10 mouse cellular contexts compared by ENCODE assay signal in genomic region chr16:10782377-10783151, GRCm38 (mm10). TPM values are rescaled to one million over a fixed set of nuclear protein-coding genes. Genes with fewer than 3 reads are reported as not detected.
DNase-seq lines count a peak whose midpoint lies in the region; ATAC-seq and TF ChIP-seq lines count a peak whose summit lies in the region.
"Had no signal": no experiment of that assay in that cellular context is flagged by ENCODE, and none has a peak within 500 bp of the region (broad histone marks: within the 10 kb centered on the region; RNA-seq: fewer than 3 reads in every experiment).

No protein-coding gene starts in this region.

- peak overlapping the region; percentile 82 for H3K27ac ChIP-seq in heart, embryonic 13.5 days (replicated peaks)
- H3K27ac ChIP-seq in limb, embryonic 11.5 days (replicated peaks; ENCODE audit: low read depth, low read length): no peak overlapping the region
- H3K27ac ChIP-seq in cerebellum, adult 2 months (ENCODE audit: insufficient read depth, low read length): no peak overlapping the region

- no peak for TF ChIP-seq POLR2A in cerebellum, adult 2 months (IDR thresholded peaks at IDR 0.05; ENCODE audit: borderline replicate concordance, insufficient read depth, low read length)

- WGBS in heart, embryonic 13.5 days: 38% methylated on average over 6 of the region's 6 CpGs
- 41% methylated on average over 6 of the region's 6 CpGs for WGBS in limb, embryonic 11.5 days
- WGBS in cerebellum, adult 2 months: 67% methylated on average over 6 of the region's 6 CpGs

- H3K9ac ChIP-seq in heart, embryonic 13.5 days: peak overlapping the region; percentile 93
- 0 out of 2 replicates have a peak overlapping the region, but pooled peaks have one; percentile 7 for H3K9ac ChIP-seq in limb, embryonic 11.5 days (ENCODE audit: low read length)

- TF ChIP-seq CTCF in cerebellum, adult 2 months (IDR thresholded peaks at IDR 0.05; ENCODE audit: borderline replicate concordance, insufficient read depth, low read depth, low read length): no peak

- peaks cover 75% of the 10 kb centered on the region for H3K4me1 ChIP-seq in heart, embryonic 13.5 days
- peaks cover 32% of the 10 kb centered on the region for H3K4me1 ChIP-seq in limb, embryonic 11.5 days (ENCODE audit: control insufficient read depth, insufficient read depth, low read length)
- H3K4me1 ChIP-seq in cerebellum, adult 2 months (ENCODE audit: control insufficient read depth, insufficient read depth, low read length): no peaks in the 10 kb centered on the region

- H3K36me3 ChIP-seq in heart, embryonic 13.5 days: peaks cover 5% of the 10 kb centered on the region; the same call in 1 of the 2 replicates
- no peaks in the 10 kb centered on the region for H3K36me3 ChIP-seq in limb, embryonic 11.5 days (ENCODE audit: control insufficient read depth, insufficient read depth, low read length)

- no peaks in the 10 kb centered on the region for H3K9me3 ChIP-seq in heart, embryonic 13.5 days
- H3K9me3 ChIP-seq in limb, embryonic 11.5 days (ENCODE audit: control insufficient read depth, low read length): no peaks in the 10 kb centered on the region

- DNase-seq in heart, adult 9 months (ENCODE audit: low spot score in 2 of 2): no peak
- DNase-seq in thymus, postnatal 0 days (ENCODE audit: low spot score): peak; percentile 18
- no peak for DNase-seq in thymus, adult 18-20 months
- no peak for DNase-seq in limb, embryonic 11.5 days (ENCODE audit: low spot score)
- DNase-seq in thymus, postnatal 4 days: peak; percentile 60
- no peak for DNase-seq in retina, embryonic 14.5 days (ENCODE audit: low spot score)
- no peak for DNase-seq in cerebellum, adult 2 months
- DNase-seq: lung, postnatal 36 days had no signal

- peak overlapping the region; percentile 85 for H3K4me3 ChIP-seq in heart, embryonic 13.5 days
- no peak overlapping the region for H3K4me3 ChIP-seq in limb, embryonic 11.5 days (ENCODE audit: low read depth, low read length)
- no peak overlapping the region for H3K4me3 ChIP-seq in cerebellum, adult 2 months (replicated peaks; ENCODE audit: insufficient read depth, low read depth, low read length)

- H3K4me2 ChIP-seq in heart, embryonic 13.5 days: peak overlapping the region; percentile 97
- peak overlapping the region; percentile 92 for H3K4me2 ChIP-seq in limb, embryonic 11.5 days (ENCODE audit: low read depth, severe bottlenecking)

- ATAC-seq in heart, embryonic 13.5 days (ENCODE audit: extremely low read depth, insufficient number of reproducible peaks, low FRiP score, low TSS enrichment): no peak
- ATAC-seq in limb, embryonic 11.5 days (ENCODE audit: insufficient number of reproducible peaks, low FRiP score, low TSS enrichment, low read depth): no peak

- H3K27me3 ChIP-seq in heart, embryonic 13.5 days (replicated peaks): no peaks in the 10 kb centered on the region
- no peaks in the 10 kb centered on the region for H3K27me3 ChIP-seq in limb, embryonic 11.5 days (ENCODE audit: control insufficient read depth, insufficient read depth, low read length)
- H3K27me3 ChIP-seq in cerebellum, adult 2 months (ENCODE audit: control insufficient read depth, insufficient read depth, low read length): no peaks in the 10 kb centered on the region

RNA-seq across cellular contexts. Expression of gene Socs1, which starts 2.8 kb away (rescaled TPM):
- 4.8 and 5.7 TPM in 2 replicates for polyA plus RNA-seq in heart, embryonic 13.5 days (2015; fragmentation: Nextera tagmentation; extraction: Ambion mirVana)
- 146 and 184 TPM in 2 replicates for polyA plus RNA-seq in thymus, postnatal 0 days (2015; fragmentation: Nextera tagmentation; extraction: Ambion mirVana)
- 5.2 and 5.5 TPM in 2 replicates for polyA plus RNA-seq in limb, embryonic 11.5 days (2014; fragmentation: Nextera tagmentation; extraction: Ambion mirVana)
- polyA plus RNA-seq in cerebellum, adult 2 months (2012; rRNA removed): 1.1 and 1.3 TPM in 2 replicates

RNA-seq across cellular contexts. Expression of gene Tnp2, which starts 5.9 kb away (rescaled TPM):
- not detected in 2 replicates for polyA plus RNA-seq in heart, embryonic 13.5 days (2015; fragmentation: Nextera tagmentation; extraction: Ambion mirVana)
- polyA plus RNA-seq in thymus, postnatal 0 days (2015; fragmentation: Nextera tagmentation; extraction: Ambion mirVana): 3.7 and 4.5 TPM in 2 replicates
- polyA plus RNA-seq in limb, embryonic 11.5 days (2014; fragmentation: Nextera tagmentation; extraction: Ambion mirVana): not detected in 2 replicates
- not detected in 2 replicates for polyA plus RNA-seq in cerebellum, adult 2 months (2012; rRNA removed)

RNA-seq across cellular contexts. Expression of gene Prm3, which starts 8.2 kb away (rescaled TPM):
- polyA plus RNA-seq in heart, embryonic 13.5 days (2015; fragmentation: Nextera tagmentation; extraction: Ambion mirVana): not detected in 2 replicates
- not detected in 2 replicates for polyA plus RNA-seq in thymus, postnatal 0 days (2015; fragmentation: Nextera tagmentation; extraction: Ambion mirVana)
- not detected in 2 replicates for polyA plus RNA-seq in limb, embryonic 11.5 days (2014; fragmentation: Nextera tagmentation; extraction: Ambion mirVana)
- polyA plus RNA-seq in cerebellum, adult 2 months (2012; rRNA removed): not detected in 2 replicates
- polyA plus RNA-seq: spleen, adult 2 months had no signal

RNA-seq across cellular contexts. Expression of gene Prm2, which starts 13.4 kb away (rescaled TPM):
- not detected in 2 replicates for polyA plus RNA-seq in heart, embryonic 13.5 days (2015; fragmentation: Nextera tagmentation; extraction: Ambion mirVana)
- not detected in 2 replicates for polyA plus RNA-seq in thymus, postnatal 0 days (2015; fragmentation: Nextera tagmentation; extraction: Ambion mirVana)
- polyA plus RNA-seq in limb, embryonic 11.5 days (2014; fragmentation: Nextera tagmentation; extraction: Ambion mirVana): not detected in 2 replicates
- not detected in 2 replicates for polyA plus RNA-seq in cerebellum, adult 2 months (2012; rRNA removed)
- polyA plus RNA-seq: spleen, adult 2 months had no signal

RNA-seq across cellular contexts. Expression of gene Prm1, which starts 23.1 kb away (rescaled TPM):
- polyA plus RNA-seq in heart, embryonic 13.5 days (2015; fragmentation: Nextera tagmentation; extraction: Ambion mirVana): 0.36 TPM in 1 of 2 replicates, not detected in the other
- polyA plus RNA-seq in thymus, postnatal 0 days (2015; fragmentation: Nextera tagmentation; extraction: Ambion mirVana): 1.4 and 2.1 TPM in 2 replicates
- not detected in 2 replicates for polyA plus RNA-seq in limb, embryonic 11.5 days (2014; fragmentation: Nextera tagmentation; extraction: Ambion mirVana)
- not detected in 2 replicates for polyA plus RNA-seq in cerebellum, adult 2 months (2012; rRNA removed)

Comparison
In these comparisons a context has a peak if more than half of its experiments do, and no peak if none do; other contexts are left out.
1. DNase-seq: peak in thymus, postnatal 0 days (single experiment) and thymus, postnatal 4 days (single experiment); none in heart, adult 9 months (0 of 2), thymus, adult 18-20 months (0 of 2), limb, embryonic 11.5 days (single experiment), retina, embryonic 14.5 days (single experiment) and cerebellum, adult 2 months (0 of 2).
2. RNA of gene Socs1, which starts 2.8 kb away (polyA plus RNA-seq): 146 to 184 TPM in thymus, postnatal 0 days; 5.2 to 5.5 TPM in limb, embryonic 11.5 days, 4.8 to 5.7 TPM in heart, embryonic 13.5 days and 1.1 to 1.3 TPM in cerebellum, adult 2 months; every median in the first group is over 10 times any median in the second.